Mouse (Mus musculus) thymus, adult 2 months (tissue): ENCODE data around the gene Cfap70. TPM values are rescaled to one million over a fixed set of nuclear protein-coding genes. Genes with fewer than 3 reads are reported as not detected.
A peak's percentile ranks its signal among the peaks of the same experiment; 100 is the strongest.

Experiments used
- DNase-seq: peaks from one replicate; pipeline ENCODE4 v3.0.0; 2021
- H3K27ac ChIP-seq: fragments of 200-500 bp; 2 replicates; pipeline ENCODE4 v1.5.1; 2012; ENCODE audit warnings: low read length, control low read depth; ENCODE audit not compliant: control insufficient read depth, insufficient read depth
- H3K27me3 ChIP-seq: fragments of 200-500 bp; 2 replicates; pipeline ENCODE4 v1.6.1; 2012; ENCODE audit warnings: mild to moderate bottlenecking, low read length, moderate library complexity, mixed read lengths; ENCODE audit not compliant: control insufficient read depth, insufficient read depth
- H3K36me3 ChIP-seq: fragments of 200-500 bp; 2 replicates; pipeline ENCODE4 v1.6.1; 2012; ENCODE audit warnings: mild to moderate bottlenecking, low read length, moderate library complexity; ENCODE audit not compliant: control insufficient read depth, insufficient read depth
- H3K4me1 ChIP-seq: fragments of 200-500 bp; replicated peaks from 2 replicates; pipeline ENCODE4 v1.6.1; 2012; ENCODE audit warnings: low read length; ENCODE audit not compliant: control insufficient read depth, insufficient read depth
- H3K4me3 ChIP-seq: fragments of 200-500 bp; 2 replicates; pipeline ENCODE4 v1.5.1; 2012; ENCODE audit warnings: mild to moderate bottlenecking, low read length, control low read depth, moderate library complexity; ENCODE audit not compliant: control insufficient read depth, insufficient read depth
- CTCF ChIP-seq: fragments of 200-500 bp; IDR thresholded peaks from 2 replicates; pipeline ENCODE4 v1.5.1; 2012; ENCODE audit warnings: mild to moderate bottlenecking, control low read depth, low read length, moderate library complexity, borderline replicate concordance; ENCODE audit not compliant: control insufficient read depth, poor library complexity, insufficient read depth; ENCODE audit errors: extremely low read depth
- POLR2A ChIP-seq: fragments of 200-500 bp; IDR thresholded peaks from 2 replicates; pipeline ENCODE4 v1.6.1; 2012; ENCODE audit warnings: mild to moderate bottlenecking, low read length, control low read depth, moderate library complexity; ENCODE audit not compliant: control insufficient read depth, poor library complexity, insufficient read depth; ENCODE audit errors: extremely low read depth
- WGBS: fragments of 180-500 bp; shearing (Covaris S2); methylation state at CpG from one replicate; pipeline ENCODE4 v1.1.7; 2018; 5-methylcytosine and 5-hydroxymethylcytosine counted together
- polyA plus RNA-seq: library from polyadenylated mRNA; depleted of rRNA; stranded (reverse); fragments of >200 nt; gene quantifications from 2 replicates; pipeline ENCODE4 v1.2.3, GENCODE M21; 2012

The Cfap70 gene
- polyA plus RNA-seq, 1 experiment: not detected

DNA sequence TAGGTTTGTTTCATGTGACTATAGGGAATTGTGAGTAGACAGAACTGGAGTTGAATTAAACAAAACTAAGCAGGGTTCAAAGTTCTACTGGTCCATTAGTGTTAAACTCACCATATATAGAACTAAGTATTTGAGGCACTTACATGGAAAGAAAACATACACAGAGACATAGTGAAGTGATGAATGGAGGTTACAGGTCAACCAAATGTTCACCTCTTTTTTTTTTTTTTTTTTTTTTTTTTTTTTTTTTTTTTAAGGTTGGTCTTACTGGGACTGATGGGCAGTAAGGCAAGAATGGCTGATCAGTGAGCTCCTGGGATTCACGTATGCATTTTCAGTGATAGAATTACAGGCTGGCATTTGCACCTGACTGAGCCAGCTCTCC is 28.2 kb upstream of the Cfap70 start:
- Histone ChIP-seq H3K27ac (no peak overlapping the region), H3K4me1 (peaks cover 7% of the 10 kb centered on the region; the same call in 1 of the 2 replicates), H3K36me3 (peaks cover 10% of the 10 kb centered on the region), H3K4me3 (peak overlapping the region; percentile 100), H3K27me3 (no peaks in the 10 kb centered on the region)
- TF ChIP-seq POLR2A: no peak
- no peak for TF ChIP-seq CTCF
- WGBS: 88% methylated on average over 1 of the region's 1 CpGs
- no peak for DNase-seq

GRCm38 (mm10) chr14:20479291-20480194 is 27.5 kb upstream of the Cfap70 start, which contains the start of gene Anxa7:
Anxa7 (minus strand) TSS chr14:20480133.
- Histone ChIP-seq H3K4me1 (peaks cover 7% of the 10 kb centered on the region; the same call in 1 of the 2 replicates), H3K4me3 (peak within 1 kb of the TSS; percentile 100), H3K27me3 (no peaks in the 10 kb centered on the region), H3K27ac (peak within 1 kb of the TSS; percentile 64), H3K36me3 (peaks cover 3% of the 10 kb centered on the region)
- WGBS: under 1% methylated on average over 48 of the region's 48 CpGs
- DNase-seq: peak; percentile 82
- no peak; the same call in 1 of the 2 replicates for TF ChIP-seq POLR2A
- peak; percentile 10; the same call in 1 of the 2 replicates for TF ChIP-seq CTCF

GRCm38 (mm10) chr14:20478801-20479200 is 26.8 kb upstream of the Cfap70 start:
- peak; percentile 23 for DNase-seq
- Histone ChIP-seq H3K27me3 (no peaks in the 10 kb centered on the region), H3K36me3 (no peaks in the 10 kb centered on the region), H3K4me3 (no peak overlapping the region), H3K4me1 (peaks cover 7% of the 10 kb centered on the region; the same call in 1 of the 2 replicates), H3K27ac (peak overlapping the region; percentile 64)
- WGBS: 3% methylated on average over 7 of the region's 7 CpGs
- TF ChIP-seq CTCF (no peak), POLR2A (no peak)

- no peak overlapping the region for H3K4me3 ChIP-seq
- H3K4me1 ChIP-seq: peaks cover 7% of the 10 kb centered on the region; the same call in 1 of the 2 replicates
- no peaks in the 10 kb centered on the region for H3K27me3 ChIP-seq
- TF ChIP-seq CTCF (no peak), POLR2A (no peak)
- WGBS: 7% methylated on average over 3 of the region's 3 CpGs
- H3K36me3 ChIP-seq: no peaks in the 10 kb centered on the region
- DNase-seq: peak; percentile 20
- H3K27ac ChIP-seq: peak overlapping the region; percentile 64
These were observed 26.4 kb upstream of the Cfap70 start for GRCm38 (mm10) chr14:20478385-20478784.

DNA sequence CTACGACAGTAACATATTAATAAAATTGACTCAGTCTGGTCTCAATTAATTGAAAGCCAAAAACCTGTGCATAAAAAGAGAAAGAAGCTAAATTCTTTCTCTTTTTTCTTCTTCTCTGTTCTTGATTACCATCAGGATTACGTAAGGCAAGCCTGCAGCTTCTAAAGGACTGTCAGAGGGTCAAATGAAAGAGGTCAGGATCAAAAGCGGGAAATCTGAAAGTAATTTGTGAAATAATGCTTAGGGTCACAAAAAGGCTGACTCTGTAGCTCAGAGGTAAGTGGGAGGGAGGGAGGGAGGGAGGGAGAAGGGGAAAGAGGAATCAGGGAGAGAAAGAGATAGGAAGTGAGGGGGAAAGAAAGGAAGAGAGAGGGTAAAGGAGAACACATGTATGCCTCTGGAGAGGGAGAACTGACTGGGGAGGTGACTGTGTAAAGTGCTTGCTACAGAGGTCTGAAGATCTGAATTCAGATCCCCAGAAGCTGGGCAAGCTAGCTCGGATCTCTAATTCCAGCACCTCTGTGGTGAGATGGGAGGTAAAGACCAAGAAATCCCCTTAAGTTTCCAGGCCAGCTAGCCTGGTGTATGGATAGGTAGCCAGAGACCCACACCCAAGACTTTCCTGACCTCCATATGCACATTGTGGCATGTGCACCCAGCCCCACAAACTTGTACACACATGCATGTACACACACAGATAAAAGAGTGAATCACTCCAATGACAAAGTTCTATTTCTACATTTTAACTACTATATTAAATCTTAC is 25.4 kb upstream of the Cfap70 start:
- Histone ChIP-seq H3K27ac (peak overlapping the region; percentile 16; the same call in 1 of the 2 replicates), H3K36me3 (no peaks in the 10 kb centered on the region), H3K27me3 (no peaks in the 10 kb centered on the region), H3K4me3 (no peak overlapping the region), H3K4me1 (peaks cover 7% of the 10 kb centered on the region; the same call in 1 of the 2 replicates)
- no peak for DNase-seq
- 84% methylated on average over 4 of the region's 4 CpGs for WGBS
- TF ChIP-seq CTCF: no peak
- no peak for TF ChIP-seq POLR2A

GRCm38 (mm10) chr14:20460216-20460615 is 8.2 kb upstream of the Cfap70 start:
- Histone ChIP-seq H3K27me3 (no peaks in the 10 kb centered on the region), H3K27ac (no peak overlapping the region), H3K36me3 (peaks cover 89% of the 10 kb centered on the region), H3K4me3 (no peak overlapping the region), H3K4me1 (no peaks in the 10 kb centered on the region)
- TF ChIP-seq POLR2A (no peak), CTCF (no peak)
- WGBS: 94% methylated on average over 14 of the region's 14 CpGs
- no peak for DNase-seq

GRCm38 (mm10) chr14:20458378-20458777 is 6.4 kb upstream of the Cfap70 start:
- DNase-seq: no peak
- Histone ChIP-seq H3K4me1 (no peaks in the 10 kb centered on the region), H3K27me3 (no peaks in the 10 kb centered on the region), H3K36me3 (peaks cover 73% of the 10 kb centered on the region), H3K27ac (no peak overlapping the region), H3K4me3 (no peak overlapping the region)
- TF ChIP-seq CTCF (no peak), POLR2A (no peak)
- 96% methylated on average over 9 of the region's 9 CpGs for WGBS
